Mouse (Mus musculus) left cerebral cortex, adult 18-20 months (tissue): ENCODE data around the gene Mllt6. TPM values are rescaled to one million over a fixed set of nuclear protein-coding genes. Genes with fewer than 3 reads are reported as not detected.
"Not testable (repeated sequence)": the region's sequence is repeated elsewhere in the genome, so short reads cannot be mapped to it uniquely, and the experiment has no call there.

Source experiments
- DNase-seq, 2 experiments: peaks; one replicate each; pipeline ENCODE4 v3.0.0; 2021 to 2022; ENCODE audit warnings: low spot score in 2 of 2, mixed read lengths in 1 of 2
- long read RNA-seq, 2 experiments: library from polyadenylated mRNA; stranded (forward); transcript quantifications; one replicate each; pipeline ENCODE4 v2.0.0; 2021
- total RNA-seq, 2 experiments: library from RNA; stranded (reverse); gene quantifications; 2 replicates each; pipeline ENCODE4 v1.2.3; 2021

Mllt6 gene
- total RNA-seq = 100 to 1,000 TPM; 135 to 149 TPM
- long read RNA-seq, experiment 1, partial matches to known transcripts = 3 of 27 reads
- long read RNA-seq, experiment 1, other reads (novel, unspliced or antisense) = 24 of 27 reads
- long read RNA-seq, experiment 2, partial matches to known transcripts = 6 of 20 reads
- long read RNA-seq, experiment 2, other reads (novel, unspliced or antisense) = 14 of 20 reads

DNA sequence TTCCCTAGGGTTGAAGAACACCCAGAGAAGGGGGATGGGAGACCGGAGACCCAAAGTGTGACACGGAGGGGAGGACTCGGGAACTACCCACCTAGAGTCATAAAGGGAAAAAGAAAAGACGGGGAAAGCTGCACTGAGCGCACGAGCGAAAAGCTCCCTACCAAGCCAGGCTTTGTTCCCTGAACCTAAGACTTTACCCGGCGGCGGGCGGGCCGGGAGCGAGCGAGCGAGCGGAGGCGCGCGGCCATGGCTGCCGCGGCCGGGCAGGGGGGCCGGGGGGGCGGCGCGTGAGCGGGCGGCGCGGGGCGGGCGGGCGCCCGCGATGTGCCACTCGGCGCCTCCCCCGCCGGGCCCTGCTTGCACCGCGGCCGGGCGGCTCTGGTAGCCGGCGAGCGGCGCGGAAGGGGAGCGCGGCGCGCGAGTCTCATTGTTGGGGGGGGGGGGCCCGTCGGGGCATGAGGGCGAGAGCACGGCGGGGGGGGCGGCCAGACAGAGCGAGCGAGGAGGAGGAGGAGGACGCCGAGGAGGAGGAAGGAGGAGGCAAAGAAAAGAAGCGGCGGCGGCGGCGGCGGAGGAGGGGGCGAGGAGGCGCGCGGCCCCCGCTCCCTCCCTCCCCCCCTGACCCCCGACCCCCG lies at the start of gene Mllt6:
Mllt6 (plus strand) TSS at position 522 of the 635 bp plus-strand sequence.
- DNase-seq = peak; percentile 74 to 79

DNA sequence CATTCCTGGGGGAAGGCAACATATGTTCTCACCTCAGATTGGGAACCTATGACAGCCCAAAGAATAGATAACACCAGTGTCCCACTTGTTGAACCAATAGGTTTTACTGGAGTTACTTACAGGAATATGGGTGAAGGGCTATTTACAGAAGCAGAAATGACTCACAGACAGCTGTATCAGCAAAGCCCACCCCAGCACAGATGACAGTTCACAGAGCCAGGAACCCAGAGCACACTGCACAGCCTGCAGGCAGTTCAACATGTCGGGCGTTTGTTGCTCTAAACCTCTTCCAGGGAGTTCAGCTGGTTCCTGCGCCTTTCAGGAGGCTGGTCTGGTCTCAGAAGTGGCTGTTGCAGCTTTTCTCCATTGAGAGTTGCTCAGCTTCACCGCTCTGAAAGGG lies 47.9 kb upstream of the Mllt6 start:
- no peak for DNase-seq

GRCm38 (mm10) chr11:97618368-97618767 lies 44.8 kb upstream of the Mllt6 start:
- no peak for DNase-seq

- peak; percentile 79 to 81 for DNase-seq
These were observed 43.8 kb upstream of the Mllt6 start for GRCm38 (mm10) chr11:97619391-97619795.

DNA sequence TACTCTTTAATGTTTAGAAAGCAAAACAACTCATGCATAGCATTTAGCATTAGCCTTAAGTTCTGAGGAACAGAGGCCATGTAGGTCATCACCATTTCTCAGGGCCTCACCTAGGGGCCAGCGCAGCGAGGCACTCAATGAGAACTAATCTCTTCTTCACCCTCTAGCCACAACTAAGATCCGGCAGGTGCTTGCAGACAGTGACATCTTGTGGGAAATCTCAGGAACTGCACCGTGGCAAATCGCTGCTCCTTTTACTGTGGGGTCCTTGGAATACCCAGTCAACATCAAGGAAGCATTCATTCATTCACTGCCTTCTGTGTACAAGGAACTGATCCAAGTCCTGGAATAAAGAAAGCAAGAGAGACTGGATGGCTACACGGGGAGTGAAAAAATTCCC lies 40.8 kb upstream of the Mllt6 start:
- peak; percentile 75 for DNase-seq

DNA sequence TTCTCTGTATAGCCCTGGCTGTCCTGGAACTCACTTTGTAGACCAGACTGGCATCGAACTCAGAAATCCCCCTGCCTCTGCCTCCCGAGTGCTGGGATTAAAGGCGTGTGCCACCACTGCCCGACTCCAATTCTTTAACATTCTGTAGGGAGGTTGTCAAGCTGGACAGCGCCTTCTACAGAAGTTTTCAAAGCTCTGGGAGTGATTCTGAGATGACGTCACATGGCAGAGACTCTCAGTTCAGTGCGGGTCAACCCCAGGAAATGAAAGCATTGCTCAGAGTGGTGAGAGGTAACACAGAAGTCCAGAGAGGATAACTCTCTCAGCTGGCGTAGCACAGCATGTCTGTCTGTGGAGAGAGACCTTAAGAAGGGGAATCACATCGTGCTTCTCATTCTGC lies 40.0 kb upstream of the Mllt6 start:
- DNase-seq = no peak

GRCm38 (mm10) chr11:97625551-97625950 lies 37.7 kb upstream of the Mllt6 start:
- no peak for DNase-seq

- DNase-seq = no peak
These were observed 36.8 kb upstream of the Mllt6 start for GRCm38 (mm10) chr11:97626431-97626830.

DNA sequence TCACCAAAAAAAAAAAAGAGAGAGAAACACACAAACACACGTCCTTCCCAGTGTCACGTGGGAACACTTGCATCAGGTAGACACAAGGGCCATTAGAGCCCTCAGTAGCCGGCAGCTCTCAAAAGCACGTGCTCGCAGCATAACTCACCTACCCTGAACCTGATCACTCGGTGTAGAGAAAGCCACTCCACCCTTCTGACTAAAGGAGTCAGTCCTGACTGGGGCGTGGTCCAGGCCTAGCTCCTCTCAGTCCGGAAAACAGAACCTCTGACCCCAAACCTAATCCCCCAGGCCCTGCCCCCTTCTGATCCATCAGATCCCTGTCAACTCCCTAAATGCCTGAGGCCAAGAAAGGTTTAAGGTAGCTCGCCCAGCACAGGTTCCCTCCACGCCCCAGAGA lies 36.4 kb upstream of the Mllt6 start:
- DNase-seq = no peak

DNA sequence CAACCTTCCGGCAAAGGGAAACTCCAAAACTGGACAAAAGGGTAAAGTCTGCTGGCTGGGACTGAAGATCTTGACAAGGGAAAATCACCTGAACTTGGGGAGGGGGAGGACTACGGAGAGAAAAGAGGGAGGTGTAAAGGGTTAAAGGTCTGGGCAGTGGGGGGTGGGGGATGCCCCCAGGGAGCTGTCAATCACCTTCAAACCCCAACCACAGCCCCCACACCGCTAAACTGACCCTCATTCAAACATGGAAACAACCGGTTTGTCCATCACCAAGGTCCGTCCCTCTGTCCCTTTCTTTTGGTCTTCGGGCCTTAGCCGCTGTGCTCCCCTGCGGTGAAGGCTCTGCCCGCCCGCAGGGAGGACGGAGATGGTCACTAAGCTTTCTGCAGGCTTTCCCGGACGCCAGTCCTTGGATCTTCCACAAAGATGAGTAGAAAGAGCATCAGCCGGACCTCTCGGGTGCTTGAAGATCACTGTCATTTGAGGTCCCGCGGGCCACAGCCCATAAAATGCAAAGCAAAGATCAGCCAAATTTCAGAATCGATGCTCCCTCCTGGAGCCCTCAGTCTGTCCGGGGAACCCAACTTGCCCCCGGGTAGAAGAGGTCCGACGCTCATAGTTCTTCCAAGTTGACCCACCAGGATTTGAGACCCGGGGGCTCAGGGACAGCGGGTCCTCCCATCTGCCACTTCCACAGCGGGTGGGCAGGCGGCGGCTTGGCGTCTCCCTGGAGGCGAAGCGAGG lies 35.5 kb upstream of the Mllt6 start:
- DNase-seq = no peak

DNA sequence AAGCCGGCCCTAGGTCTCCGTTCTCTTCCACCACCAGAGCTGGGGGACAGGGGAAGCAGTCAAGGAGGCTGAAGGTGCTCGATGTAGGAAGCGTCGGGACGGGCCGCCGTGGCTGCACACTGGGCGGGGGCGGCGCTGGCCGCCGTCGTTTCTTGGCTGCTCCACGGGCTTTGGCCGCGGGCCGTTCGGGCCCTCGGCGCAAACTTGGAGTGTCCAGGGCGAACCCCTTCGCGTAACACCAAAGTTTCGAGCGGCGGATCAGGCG lies 35.0 kb upstream of the Mllt6 start:
- DNase-seq = no peak

DNA sequence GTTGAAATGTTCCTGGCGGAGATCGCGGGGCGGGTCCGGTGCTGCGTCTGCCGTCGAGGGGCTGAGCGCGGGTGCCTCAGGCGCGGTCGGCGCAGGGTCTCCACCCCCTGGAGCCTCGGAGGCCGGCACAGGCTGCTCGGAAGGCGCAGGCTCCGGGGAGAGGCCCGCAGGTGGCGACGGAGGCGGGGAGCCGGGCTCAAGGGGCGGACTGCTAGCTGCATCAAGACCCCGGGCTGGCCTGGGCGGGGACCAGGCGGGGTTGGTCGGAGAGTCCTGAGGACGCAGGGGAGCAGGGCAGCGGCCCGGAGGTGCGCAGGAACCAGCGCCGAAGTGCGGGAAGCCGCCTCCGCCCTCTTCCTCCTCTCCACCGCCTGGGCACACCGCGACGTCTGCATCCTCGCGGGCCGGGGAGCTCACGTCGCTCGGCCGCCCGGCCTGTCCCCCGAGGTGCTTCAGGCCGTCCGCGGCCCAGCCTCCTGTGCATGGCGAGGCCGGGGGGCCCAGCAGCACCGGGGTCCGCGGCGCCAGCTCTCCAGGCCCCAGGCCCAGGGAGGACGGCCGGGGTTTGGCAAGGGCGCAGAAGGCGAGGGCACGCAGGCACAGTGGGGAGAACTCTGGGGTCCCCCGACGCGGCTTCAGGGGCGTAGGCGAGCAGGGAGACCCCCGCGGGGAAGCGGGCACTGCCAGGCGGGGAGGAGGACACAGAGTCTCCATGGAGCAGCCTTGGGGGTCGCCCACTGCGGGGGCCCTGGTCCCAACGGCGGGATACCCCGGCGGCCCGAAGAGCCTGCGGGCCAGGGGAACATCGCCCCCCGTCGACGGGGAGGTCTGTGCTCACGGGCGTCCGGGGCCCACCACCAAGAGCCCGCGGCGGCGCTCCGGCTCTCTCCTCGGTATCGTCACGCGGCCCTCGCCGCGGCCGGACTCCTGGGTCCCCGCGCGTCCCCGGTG lies 34.4 kb upstream of the Mllt6 start:
- DNase-seq = peak in 1 of 2 experiments; percentile 29

DNA sequence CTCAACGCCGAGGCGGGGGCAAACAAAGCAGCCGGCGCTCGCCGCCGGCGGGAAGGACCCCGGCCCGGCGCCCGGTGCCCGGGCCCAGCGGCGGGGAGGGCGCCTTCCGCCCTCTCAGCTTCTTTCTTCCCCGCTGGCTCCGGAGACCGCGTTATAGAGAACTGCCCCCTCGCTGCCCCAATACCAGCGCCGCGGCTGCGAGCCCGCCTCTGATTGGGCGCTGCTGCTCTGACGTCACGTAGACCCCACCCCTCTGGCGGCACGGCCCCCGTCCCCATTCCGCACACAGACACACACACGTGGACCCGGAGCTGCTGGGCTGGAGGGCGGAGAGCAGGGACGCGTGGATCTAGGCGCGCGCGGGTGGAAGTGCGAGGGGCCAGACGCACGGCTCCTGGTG lies 33.6 kb upstream of the Mllt6 start, which contains the start of gene Epop:
Epop (minus strand) TSS at position 127 of the 400 bp plus-strand sequence.
- DNase-seq = peak; percentile 92 to 94

- no peak for DNase-seq
These were observed 32.2 kb upstream of the Mllt6 start for GRCm38 (mm10) chr11:97631046-97631445.

DNA sequence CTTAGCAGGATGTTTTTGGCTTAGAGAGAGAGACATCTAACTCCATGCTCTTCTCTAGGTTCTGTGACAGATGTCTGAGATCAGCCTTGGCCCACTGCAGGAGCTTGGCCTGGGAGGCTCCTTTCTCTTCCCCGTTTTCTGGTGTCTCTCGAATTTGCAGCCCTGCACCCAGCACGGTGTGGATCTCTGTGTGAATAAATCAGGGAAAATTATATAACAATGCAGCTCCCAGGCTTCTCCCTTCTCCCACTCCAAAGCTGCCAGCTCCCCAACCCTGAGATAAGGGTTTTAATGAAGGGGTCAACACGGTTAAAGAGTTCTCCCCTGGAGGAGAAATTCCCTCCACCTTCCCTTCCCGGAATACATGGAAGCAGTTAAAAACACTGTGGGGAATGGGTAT lies 31.7 kb upstream of the Mllt6 start:
- DNase-seq = peak; percentile 37 to 55

DNA sequence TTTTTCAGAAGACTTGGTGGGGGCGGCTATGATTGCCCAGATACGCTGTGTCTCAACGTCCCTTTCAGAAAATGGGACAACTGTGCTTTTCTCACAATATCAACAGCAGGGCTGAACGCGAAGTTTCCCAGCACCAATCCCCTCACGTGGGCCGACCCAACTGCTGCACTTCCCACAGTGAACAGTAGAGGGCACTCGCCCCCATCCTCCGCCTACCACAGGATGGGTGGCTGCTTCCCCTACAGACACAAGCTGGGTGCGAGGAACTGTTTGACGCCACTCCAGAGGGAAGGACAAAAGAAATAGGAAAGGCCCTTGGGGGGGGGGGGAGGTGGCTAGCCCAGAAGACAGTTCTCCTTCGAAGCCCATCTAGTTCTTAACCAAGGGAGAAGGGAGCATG lies 31.3 kb upstream of the Mllt6 start:
- DNase-seq = peak; percentile 86 to 90

- not testable (repeated sequence) for DNase-seq
These were observed 30.8 kb upstream of the Mllt6 start for GRCm38 (mm10) chr11:97632440-97632839.

- DNase-seq = no peak
These were observed 27.7 kb upstream of the Mllt6 start for GRCm38 (mm10) chr11:97635468-97636019.

GRCm38 (mm10) chr11:97641668-97642067 lies 21.5 kb upstream of the Mllt6 start:
- DNase-seq = peak; percentile 80 to 88

- no peak for DNase-seq
These were observed 20.5 kb upstream of the Mllt6 start for GRCm38 (mm10) chr11:97642746-97643145.
